Mouse (Mus musculus): ENCODE results near the gene Nelfe. TPM values are rescaled to one million over a fixed set of nuclear protein-coding genes. Genes with fewer than 3 reads are reported as not detected.
A peak's percentile ranks its signal among the peaks of the same experiment; 100 is the strongest.

The Nelfe gene
- polyA plus RNA-seq, 1 experiment from 2014 or later: 126 TPM

- Histone ChIP-seq H3K9ac (peak overlapping the region; percentile 94), H3K4me1 (peaks cover 25% of the 10 kb centered on the region), H3K27ac (peak overlapping the region; percentile 57; the same call in 1 of the 2 replicates), H3K4me3 (peak overlapping the region; percentile 98), H3K4me2 (peak overlapping the region; percentile 72), H3K36me3 (peaks cover 62% of the 10 kb centered on the region), H3K9me3 (no peaks in the 10 kb centered on the region), H3K27me3 (no peaks in the 10 kb centered on the region)
- WGBS: 2% methylated on average over 25 of the region's 25 CpGs
- no peak for ATAC-seq (ENCODE audit: insufficient number of reproducible peaks, insufficient read depth, low FRiP score, low TSS enrichment, low read depth)
These were observed 430 bp downstream of the Nelfe start for GRCm38 (mm10) chr17:34850517-34851125.

GRCm38 (mm10) chr17:34853511-34853910, 3.3 kb downstream of the Nelfe start:
- no peak for ATAC-seq (ENCODE audit: insufficient number of reproducible peaks, insufficient read depth, low FRiP score, low TSS enrichment, low read depth)
- no peaks in the 10 kb centered on the region for H3K9me3 ChIP-seq
- H3K36me3 ChIP-seq: peaks cover 58% of the 10 kb centered on the region
- peak overlapping the region; percentile 49 for H3K9ac ChIP-seq
- 51% methylated on average over 8 of the region's 8 CpGs for WGBS
- no peak overlapping the region for H3K27ac ChIP-seq
- H3K4me3 ChIP-seq: no peak overlapping the region
- H3K4me2 ChIP-seq: no peak overlapping the region
- H3K27me3 ChIP-seq: no peaks in the 10 kb centered on the region
- peaks cover 25% of the 10 kb centered on the region for H3K4me1 ChIP-seq

GRCm38 (mm10) chr17:34854761-34855160, 4.6 kb downstream of the Nelfe start:
- Histone ChIP-seq H3K4me1 (peaks cover 18% of the 10 kb centered on the region), H3K9ac (0 out of 2 replicates have a peak overlapping the region, but pooled peaks have one; percentile 0), H3K4me2 (no peak overlapping the region), H3K9me3 (no peaks in the 10 kb centered on the region), H3K27ac (no peak overlapping the region), H3K27me3 (no peaks in the 10 kb centered on the region), H3K36me3 (peaks cover 58% of the 10 kb centered on the region), H3K4me3 (no peak overlapping the region)
- 83% methylated on average over 3 of the region's 3 CpGs for WGBS
- no peak for ATAC-seq (ENCODE audit: insufficient number of reproducible peaks, insufficient read depth, low FRiP score, low TSS enrichment, low read depth)

- WGBS: 32% methylated on average over 3 of the region's 3 CpGs
- Histone ChIP-seq H3K9ac (no peak overlapping the region), H3K4me3 (no peak overlapping the region), H3K4me2 (no peak overlapping the region), H3K36me3 (peaks cover 58% of the 10 kb centered on the region), H3K4me1 (peaks cover 15% of the 10 kb centered on the region), H3K9me3 (no peaks in the 10 kb centered on the region), H3K27me3 (no peaks in the 10 kb centered on the region), H3K27ac (no peak overlapping the region)
- ATAC-seq (ENCODE audit: insufficient number of reproducible peaks, insufficient read depth, low FRiP score, low TSS enrichment, low read depth): no peak
These were observed 5.6 kb downstream of the Nelfe start for GRCm38 (mm10) chr17:34855825-34856224.

GRCm38 (mm10) chr17:34858670-34859069, 8.5 kb downstream of the Nelfe start:
- no peak overlapping the region for H3K4me3 ChIP-seq
- no peak overlapping the region for H3K9ac ChIP-seq
- ATAC-seq (ENCODE audit: insufficient number of reproducible peaks, insufficient read depth, low FRiP score, low TSS enrichment, low read depth): no peak
- H3K27me3 ChIP-seq: 0 out of 2 replicates have a peak, but pooled peaks cover 5% of the 10 kb centered on the region
- 86% methylated on average over 4 of the region's 4 CpGs for WGBS
- H3K4me2 ChIP-seq: no peak overlapping the region
- no peak overlapping the region for H3K27ac ChIP-seq
- no peaks in the 10 kb centered on the region for H3K9me3 ChIP-seq
- no peaks in the 10 kb centered on the region for H3K4me1 ChIP-seq
- peaks cover 42% of the 10 kb centered on the region for H3K36me3 ChIP-seq

GRCm38 (mm10) chr17:34860514-34860913, 10.3 kb downstream of the Nelfe start:
- H3K27me3 ChIP-seq: 0 out of 2 replicates have a peak, but pooled peaks cover 5% of the 10 kb centered on the region
- H3K9me3 ChIP-seq: no peaks in the 10 kb centered on the region
- no peak overlapping the region for H3K4me3 ChIP-seq
- no peak overlapping the region for H3K27ac ChIP-seq
- no peaks in the 10 kb centered on the region for H3K4me1 ChIP-seq
- no peak overlapping the region for H3K9ac ChIP-seq
- H3K36me3 ChIP-seq: peaks cover 23% of the 10 kb centered on the region
- no peak overlapping the region for H3K4me2 ChIP-seq
- 86% methylated on average over 9 of the region's 9 CpGs for WGBS
- ATAC-seq (ENCODE audit: insufficient number of reproducible peaks, insufficient read depth, low FRiP score, low TSS enrichment, low read depth): no peak

- Histone ChIP-seq H3K4me3 (no peak overlapping the region), H3K9me3 (no peaks in the 10 kb centered on the region), H3K4me1 (no peaks in the 10 kb centered on the region), H3K36me3 (peaks cover 12% of the 10 kb centered on the region), H3K27ac (no peak overlapping the region), H3K9ac (peak overlapping the region; percentile 21; the same call in 1 of the 2 replicates), H3K4me2 (no peak overlapping the region), H3K27me3 (0 out of 2 replicates have a peak, but pooled peaks cover 5% of the 10 kb centered on the region)
- 72% methylated on average over 13 of the region's 13 CpGs for WGBS
- ATAC-seq (ENCODE audit: insufficient number of reproducible peaks, insufficient read depth, low FRiP score, low TSS enrichment, low read depth): no peak
These were observed 11.7 kb downstream of the Nelfe start for GRCm38 (mm10) chr17:34861704-34862415.

GRCm38 (mm10) chr17:34862416-34863081, 12.4 kb downstream of the Nelfe start, which contains the start of gene Cfb:
Gene Cfb (minus strand): TSS chr17:34862518.
- no peak within 1 kb of the TSS for H3K4me3 ChIP-seq
- H3K9me3 ChIP-seq: no peaks in the 10 kb centered on the region
- H3K9ac ChIP-seq: peak within 1 kb of the TSS; percentile 21; the same call in 1 of the 2 replicates
- no peak within 1 kb of the TSS for H3K4me2 ChIP-seq
- H3K27ac ChIP-seq: no peak within 1 kb of the TSS
- 58% methylated on average over 8 of the region's 8 CpGs for WGBS
- no peak for ATAC-seq (ENCODE audit: insufficient number of reproducible peaks, insufficient read depth, low FRiP score, low TSS enrichment, low read depth)
- H3K4me1 ChIP-seq: no peaks in the 10 kb centered on the region
- H3K27me3 ChIP-seq: 0 out of 2 replicates have a peak, but pooled peaks cover 5% of the 10 kb centered on the region
- peaks cover 5% of the 10 kb centered on the region for H3K36me3 ChIP-seq

GRCm38 (mm10) chr17:34865981-34866380, 15.8 kb downstream of the Nelfe start:
- Histone ChIP-seq H3K27ac (no peak overlapping the region), H3K4me3 (no peak overlapping the region), H3K9ac (no peak overlapping the region), H3K9me3 (no peaks in the 10 kb centered on the region), H3K27me3 (0 out of 2 replicates have a peak, but pooled peaks cover 5% of the 10 kb centered on the region), H3K36me3 (no peaks in the 10 kb centered on the region), H3K4me2 (no peak overlapping the region), H3K4me1 (no peaks in the 10 kb centered on the region)
- WGBS: 53% methylated on average over 7 of the region's 7 CpGs
- ATAC-seq (ENCODE audit: insufficient number of reproducible peaks, insufficient read depth, low FRiP score, low TSS enrichment, low read depth): no peak

GRCm38 (mm10) chr17:34874321-34874720, 24.1 kb downstream of the Nelfe start:
- Histone ChIP-seq H3K9me3 (no peaks in the 10 kb centered on the region), H3K4me3 (no peak overlapping the region), H3K4me1 (peaks cover 2% of the 10 kb centered on the region; the same call in 1 of the 2 replicates), H3K4me2 (no peak overlapping the region), H3K9ac (no peak overlapping the region), H3K36me3 (no peaks in the 10 kb centered on the region), H3K27me3 (no peaks in the 10 kb centered on the region), H3K27ac (no peak overlapping the region)
- ATAC-seq (ENCODE audit: insufficient number of reproducible peaks, insufficient read depth, low FRiP score, low TSS enrichment, low read depth): no peak
- 90% methylated on average over 6 of the region's 6 CpGs for WGBS

- Histone ChIP-seq H3K4me2 (peak within 1 kb of the TSS; percentile 28; the same call in 1 of the 2 replicates), H3K27ac (peak within 1 kb of the TSS; percentile 48)
- WGBS: 35% methylated on average over 11 of the region's 11 CpGs
These were observed 29.2 kb downstream of the Nelfe start, which contains the start of gene Zbtb12 for GRCm38 (mm10) chr17:34879336-34879879. Gene Zbtb12 (plus strand): TSS chr17:34879483.

More at GRCm38 (mm10) chr17:34879336-34879879, 29.2 kb downstream of the Nelfe start, which contains the start of gene Zbtb12:
- H3K4me1 ChIP-seq: peaks cover 26% of the 10 kb centered on the region
- no peaks in the 10 kb centered on the region for H3K27me3 ChIP-seq
- H3K9ac ChIP-seq: peak within 1 kb of the TSS; percentile 32; the same call in 1 of the 2 replicates
- no peaks in the 10 kb centered on the region for H3K9me3 ChIP-seq
- no peaks in the 10 kb centered on the region for H3K36me3 ChIP-seq
- ATAC-seq (ENCODE audit: insufficient number of reproducible peaks, insufficient read depth, low FRiP score, low TSS enrichment, low read depth): no peak
- H3K4me3 ChIP-seq: no peak within 1 kb of the TSS

Data from embryonic facial prominence, embryonic 13.5 days (tissue).